Mouse (Mus musculus) cortical plate, adult 2 months (tissue): ENCODE measurements around the gene Pappa. TPM values are rescaled to one million over a fixed set of nuclear protein-coding genes. Genes with fewer than 3 reads are reported as not detected.
A peak's percentile ranks its signal among the peaks of the same experiment; 100 is the strongest.

Source experiments
- H3K27ac ChIP-seq: fragments of 200-500 bp; 2 replicates; pipeline ENCODE4 v1.5.1; 2012; ENCODE audit warnings: low read length, control low read depth, inconsistent platforms; ENCODE audit not compliant: insufficient read depth
- H3K4me1 ChIP-seq: fragments of 200-500 bp; 2 replicates; pipeline ENCODE4 v1.6.1; 2011; ENCODE audit warnings: low read length; ENCODE audit not compliant: control insufficient read depth, insufficient read depth
- H3K4me3 ChIP-seq: fragments of 200-500 bp; 2 replicates; pipeline ENCODE4 v1.5.1; 2011; ENCODE audit warnings: mild to moderate bottlenecking, low read length, control low read depth; ENCODE audit not compliant: insufficient read depth
- CTCF ChIP-seq: fragments of 200-500 bp; IDR thresholded peaks from 2 replicates; pipeline ENCODE4 v1.5.1; 2011; ENCODE audit warnings: mild to moderate bottlenecking, control low read depth, low read length; ENCODE audit not compliant: insufficient read depth; ENCODE audit errors: extremely low read depth
- POLR2A ChIP-seq: fragments of 200-500 bp; IDR thresholded peaks from 2 replicates; pipeline ENCODE4 v1.6.1; 2011; ENCODE audit warnings: mild to moderate bottlenecking, low read length, control low read depth; ENCODE audit not compliant: insufficient read depth; ENCODE audit errors: extremely low read depth
- polyA plus RNA-seq: library from polyadenylated mRNA; depleted of rRNA; stranded (reverse); fragments of >200 nt; gene quantifications from 2 replicates; pipeline ENCODE4 v1.2.3, GENCODE M21; 2012

Pappa gene
- polyA plus RNA-seq, 1 experiment: 0.06 TPM

GRCm38 (mm10) chr4:65125341-65126332 is 1.7 kb downstream of the Pappa start:
- TF ChIP-seq CTCF (no peak), POLR2A (no peak)
- H3K4me3 ChIP-seq: peak overlapping the region; percentile 33
- no peak overlapping the region for H3K27ac ChIP-seq
- no peaks in the 10 kb centered on the region; the same call in 1 of the 2 replicates for H3K4me1 ChIP-seq

- TF ChIP-seq POLR2A: no peak
- no peak for TF ChIP-seq CTCF
- Histone ChIP-seq H3K4me3 (peak overlapping the region; percentile 33), H3K27ac (no peak overlapping the region), H3K4me1 (no peaks in the 10 kb centered on the region; the same call in 1 of the 2 replicates)
Observed at GRCm38 (mm10) chr4:65126451-65127290, 2.7 kb downstream of the Pappa start.

- no peak for TF ChIP-seq POLR2A
- TF ChIP-seq CTCF: no peak
Observed at GRCm38 (mm10) chr4:65127291-65127590, 3.3 kb downstream of the Pappa start.

GRCm38 (mm10) chr4:65132657-65133056 is 8.7 kb downstream of the Pappa start:
- Histone ChIP-seq H3K4me3 (no peak overlapping the region), H3K4me1 (no peaks in the 10 kb centered on the region), H3K27ac (no peak overlapping the region)
- TF ChIP-seq CTCF (no peak), POLR2A (no peak)

More at GRCm38 (mm10) chr4:65127291-65127590, 3.3 kb downstream of the Pappa start:
- Histone ChIP-seq H3K4me1 (no peaks in the 10 kb centered on the region; the same call in 1 of the 2 replicates), H3K4me3 (no peak overlapping the region), H3K27ac (no peak overlapping the region)

GRCm38 (mm10) chr4:65134358-65134757 is 10.4 kb downstream of the Pappa start:
- no peak overlapping the region for H3K4me3 ChIP-seq
- no peaks in the 10 kb centered on the region for H3K4me1 ChIP-seq
- H3K27ac ChIP-seq: no peak overlapping the region
- TF ChIP-seq POLR2A (no peak), CTCF (no peak)

- H3K27ac ChIP-seq: no peak overlapping the region
- no peaks in the 10 kb centered on the region for H3K4me1 ChIP-seq
- TF ChIP-seq CTCF (no peak), POLR2A (no peak)
- H3K4me3 ChIP-seq: no peak overlapping the region
Observed at GRCm38 (mm10) chr4:65135109-65135508, 11.1 kb downstream of the Pappa start.

GRCm38 (mm10) chr4:65136541-65136940 is 12.6 kb downstream of the Pappa start:
- Histone ChIP-seq H3K4me3 (no peak overlapping the region), H3K27ac (no peak overlapping the region), H3K4me1 (no peaks in the 10 kb centered on the region)
- TF ChIP-seq CTCF: no peak
- TF ChIP-seq POLR2A: no peak

- Histone ChIP-seq H3K27ac (no peak overlapping the region), H3K4me1 (no peaks in the 10 kb centered on the region)
- TF ChIP-seq CTCF (no peak), POLR2A (no peak)
Observed at GRCm38 (mm10) chr4:65146936-65147335, 23.0 kb downstream of the Pappa start.

GRCm38 (mm10) chr4:65153601-65154000 is 29.6 kb downstream of the Pappa start:
- Histone ChIP-seq H3K27ac (no peak overlapping the region), H3K4me3 (no peak overlapping the region), H3K4me1 (no peaks in the 10 kb centered on the region)
- TF ChIP-seq CTCF: no peak
- no peak for TF ChIP-seq POLR2A

More at GRCm38 (mm10) chr4:65146936-65147335, 23.0 kb downstream of the Pappa start:
- H3K4me3 ChIP-seq: no peak overlapping the region

GRCm38 (mm10) chr4:65156231-65156630 is 32.3 kb downstream of the Pappa start:
- Histone ChIP-seq H3K4me1 (no peaks in the 10 kb centered on the region), H3K27ac (no peak overlapping the region)

More at GRCm38 (mm10) chr4:65156231-65156630, 32.3 kb downstream of the Pappa start:
- no peak for TF ChIP-seq CTCF
- TF ChIP-seq POLR2A: no peak
- no peak overlapping the region for H3K4me3 ChIP-seq
